Mouse (Mus musculus) left cerebral cortex, adult 9 months (tissue): ENCODE measurements around the gene Zmynd10.

Experiments
- DNase-seq, 2 experiments: peaks; one replicate each; pipeline ENCODE4 v3.0.0; 2022; ENCODE audit warnings: low spot score in 2 of 2

Zmynd10 gene

DNA sequence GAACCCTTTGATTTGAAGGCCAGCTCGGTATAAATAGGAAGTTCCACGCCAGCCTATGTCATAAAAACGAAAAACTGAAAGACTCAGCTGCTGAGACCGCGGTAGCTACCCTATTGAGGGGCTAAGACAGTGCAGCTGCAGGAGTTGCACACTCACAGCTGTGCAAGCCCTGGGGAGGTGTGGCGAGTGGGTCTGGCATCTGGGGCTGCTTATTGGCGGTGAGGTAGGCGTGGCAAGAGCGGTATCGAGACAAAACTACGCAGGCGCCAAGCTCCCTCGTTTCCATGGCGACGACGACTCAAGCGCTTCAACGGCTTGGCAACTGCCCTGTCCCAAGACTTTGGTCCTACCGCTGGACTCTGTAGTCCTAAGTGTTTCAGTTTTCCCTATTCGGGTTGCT lies at the start of gene Zmynd10:
Gene Zmynd10 (plus strand): TSS at position 273 of the 400 bp plus-strand sequence.
- peak; percentile 81 to 90 for DNase-seq

DNA sequence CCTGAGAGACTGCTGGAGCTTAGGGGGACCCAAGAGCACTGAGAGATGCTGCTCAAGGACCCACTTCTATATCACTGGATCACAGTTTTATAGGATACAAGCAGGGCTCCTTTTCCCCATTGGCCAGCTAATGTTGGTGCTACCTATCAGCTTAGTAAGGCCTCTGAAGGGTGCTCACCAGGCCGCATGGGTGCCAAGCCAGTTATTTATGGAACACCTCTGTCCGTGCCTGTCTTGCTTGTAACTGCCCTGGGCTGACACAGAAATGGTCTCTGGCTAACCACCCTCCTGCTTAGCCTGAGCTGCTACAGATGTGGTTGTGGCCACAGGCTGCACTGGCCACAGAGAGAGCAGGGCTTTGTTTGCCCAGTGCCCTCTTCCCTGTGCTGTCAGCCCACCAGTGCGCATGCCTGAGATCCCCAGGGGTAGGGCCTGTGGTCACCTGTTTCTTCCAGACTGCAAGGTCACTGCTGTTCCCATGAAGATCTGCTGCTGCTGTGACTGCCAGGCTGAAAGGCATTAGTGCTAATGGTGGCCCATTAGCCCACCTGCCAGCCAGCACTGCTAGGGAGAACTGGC lies 46.3 kb upstream of the Zmynd10 start:
- no peak for DNase-seq

DNA sequence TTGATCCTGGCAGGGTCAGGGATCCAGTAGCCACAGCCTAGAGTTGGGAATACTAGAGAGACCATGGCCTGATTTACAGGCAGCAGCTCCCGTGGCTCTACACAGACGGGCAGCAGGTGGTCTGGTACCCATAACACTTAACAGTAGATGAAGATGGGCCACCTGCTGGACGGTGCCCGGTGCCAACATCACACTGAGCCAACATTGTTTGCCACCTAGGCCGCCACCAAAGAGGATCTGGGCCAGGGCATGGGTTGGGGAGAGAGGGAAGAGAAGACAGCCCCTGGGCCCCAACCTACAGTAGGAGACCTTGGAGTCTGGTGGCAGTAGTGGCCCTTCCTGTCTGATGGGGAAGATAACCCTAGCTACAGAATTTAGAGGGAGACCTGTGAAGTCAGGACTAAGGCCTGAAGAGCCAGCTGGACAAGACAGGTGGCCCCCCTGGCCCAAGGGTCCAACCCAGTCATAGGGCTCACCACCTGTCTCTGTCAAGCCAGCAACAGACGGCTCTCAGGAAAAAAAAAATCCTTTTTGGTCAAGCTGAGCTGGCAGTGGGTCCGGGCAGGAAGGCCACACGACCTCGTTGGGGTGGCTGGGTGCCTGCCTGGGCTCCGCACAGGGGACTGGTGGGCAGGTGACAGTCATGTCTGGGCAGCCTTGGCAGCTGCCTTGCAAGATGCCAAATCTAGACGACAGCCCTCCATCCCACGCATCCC lies 44.8 kb upstream of the Zmynd10 start:
- DNase-seq: no peak

DNA sequence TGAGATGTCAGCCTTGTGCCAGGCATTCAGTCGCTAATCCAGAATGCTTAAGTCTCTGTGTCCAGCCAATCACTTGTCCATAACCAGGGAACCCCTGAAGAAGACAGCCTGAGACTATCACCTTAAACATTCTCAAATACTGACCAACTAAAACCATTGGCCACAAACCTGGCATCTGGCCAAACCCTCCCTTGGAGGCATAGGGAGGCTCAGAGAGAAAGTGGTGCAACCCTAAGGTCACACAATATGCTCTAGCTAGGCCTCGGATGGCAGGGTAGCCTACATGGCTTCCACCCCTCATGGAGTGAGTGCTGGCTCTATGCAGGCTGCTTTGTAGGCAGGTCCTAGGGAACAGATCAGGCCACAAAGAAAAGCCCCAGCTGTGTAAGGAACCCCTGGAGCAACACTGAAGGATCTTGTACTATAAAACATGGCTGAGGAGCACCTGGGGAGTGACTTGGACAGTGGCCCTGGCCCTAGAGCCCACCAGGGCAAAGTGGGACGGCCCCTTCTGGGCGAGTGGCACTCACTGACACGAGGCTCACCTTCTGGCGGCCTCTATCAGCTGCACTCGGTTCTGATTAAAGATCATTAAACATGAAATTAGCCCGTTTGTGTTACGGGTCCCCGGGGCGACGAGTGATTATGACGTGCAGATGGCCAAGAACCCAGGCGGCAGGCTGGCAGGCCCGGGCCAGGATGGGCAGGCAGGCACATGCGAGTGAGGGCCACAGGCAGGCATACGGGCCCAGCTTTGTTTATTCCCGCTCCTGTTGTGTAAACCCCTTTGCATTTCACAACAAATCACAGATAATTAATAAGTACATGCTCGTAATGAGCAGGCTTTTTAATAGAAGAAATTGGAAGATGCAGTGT lies 42.2 kb upstream of the Zmynd10 start:
- no peak for DNase-seq

DNA sequence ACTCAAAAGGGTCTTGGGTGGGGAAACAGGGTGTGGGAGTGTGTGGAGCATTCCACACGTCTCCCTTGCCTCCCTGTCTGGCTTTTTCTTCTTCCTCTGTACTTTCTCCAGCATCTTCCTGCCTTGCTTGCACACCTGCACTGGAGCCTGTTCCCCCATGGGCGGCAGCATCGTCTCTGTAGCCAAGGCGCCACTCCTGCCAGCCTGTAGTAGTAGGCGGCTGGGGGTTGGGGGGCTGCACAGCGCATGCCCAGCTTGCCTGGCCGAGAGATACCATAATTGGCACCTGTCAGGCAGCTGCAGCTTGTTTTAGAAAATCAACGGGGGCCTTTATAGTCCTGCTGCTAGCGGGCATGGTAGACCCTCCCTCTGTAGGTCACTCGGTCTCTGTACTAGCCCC lies 38.8 kb upstream of the Zmynd10 start:
- peak in 1 of 2 experiments; percentile 54 for DNase-seq

DNA sequence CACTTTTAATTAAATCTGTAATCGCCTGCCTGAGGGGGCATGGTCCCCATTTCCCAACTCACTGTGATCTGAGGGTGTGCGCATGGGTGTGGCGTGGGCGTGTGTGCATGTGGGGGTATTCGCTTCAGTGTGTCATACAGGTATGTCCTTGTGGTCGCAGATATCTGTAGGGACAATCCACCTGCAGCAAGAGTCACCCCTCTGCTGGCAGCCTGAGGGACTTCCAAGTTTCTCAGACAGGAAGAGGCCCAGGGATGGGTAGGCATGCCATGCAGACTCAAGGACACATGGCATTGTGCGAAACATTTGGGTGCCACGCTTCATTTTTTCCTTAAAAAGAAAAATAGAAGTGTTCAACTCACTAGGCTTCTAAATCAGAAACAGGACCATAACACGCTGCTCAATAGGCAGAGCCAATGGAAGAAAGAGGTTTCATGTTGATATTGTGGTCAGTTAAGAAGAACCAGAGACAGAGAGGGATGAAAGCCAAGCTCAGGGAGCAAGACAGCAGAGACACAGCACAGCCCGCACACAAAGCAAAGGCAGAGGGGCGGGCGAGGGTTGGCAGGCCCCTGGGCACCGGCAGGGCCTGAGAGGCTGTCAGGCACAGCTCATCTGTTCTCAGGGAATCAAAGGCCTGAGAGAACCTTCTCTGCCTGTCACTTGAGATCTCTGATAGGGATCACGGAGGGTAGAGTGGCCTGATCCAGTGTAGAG lies 36.6 kb upstream of the Zmynd10 start:
- DNase-seq: no peak

DNA sequence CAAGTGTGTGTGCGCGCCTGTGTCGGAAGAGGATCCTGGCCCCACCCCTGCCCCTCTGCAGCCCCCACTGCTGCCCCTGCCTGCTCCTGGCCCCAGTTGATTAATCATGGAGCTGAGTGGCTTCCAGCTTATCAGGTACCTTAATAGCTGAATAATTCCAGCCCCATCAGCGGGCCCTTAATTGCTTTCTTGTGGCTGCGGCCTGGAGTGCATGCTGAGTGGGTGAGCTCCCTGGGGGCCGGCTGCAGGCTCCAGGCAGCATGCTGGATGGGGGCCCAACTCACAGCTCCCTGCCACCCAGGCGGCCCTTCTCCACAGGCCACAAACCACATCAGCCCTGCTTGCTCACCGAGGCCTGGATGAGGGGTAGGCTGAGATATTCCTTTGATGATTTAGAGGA lies 35.7 kb upstream of the Zmynd10 start:
- DNase-seq: no peak

DNA sequence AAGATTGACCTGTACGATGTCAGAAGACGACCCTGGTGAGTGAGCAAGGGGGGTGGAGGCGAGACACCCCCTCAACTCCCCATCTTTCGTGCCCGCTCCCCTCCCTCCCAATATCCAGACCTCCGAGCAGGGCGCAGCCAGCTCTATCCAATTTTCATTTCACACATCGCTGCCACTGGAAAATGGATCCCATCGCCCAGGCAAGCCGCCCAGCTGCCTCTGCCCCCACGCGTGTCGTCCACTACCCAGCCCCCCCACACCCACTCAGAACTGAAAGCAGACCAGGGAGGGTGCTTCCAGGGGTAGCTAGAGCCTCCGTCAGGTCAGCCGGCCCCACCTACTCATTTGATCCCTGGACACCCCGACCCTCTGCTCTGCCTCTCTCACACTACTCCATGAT lies 34.8 kb upstream of the Zmynd10 start:
- DNase-seq: no peak

DNA sequence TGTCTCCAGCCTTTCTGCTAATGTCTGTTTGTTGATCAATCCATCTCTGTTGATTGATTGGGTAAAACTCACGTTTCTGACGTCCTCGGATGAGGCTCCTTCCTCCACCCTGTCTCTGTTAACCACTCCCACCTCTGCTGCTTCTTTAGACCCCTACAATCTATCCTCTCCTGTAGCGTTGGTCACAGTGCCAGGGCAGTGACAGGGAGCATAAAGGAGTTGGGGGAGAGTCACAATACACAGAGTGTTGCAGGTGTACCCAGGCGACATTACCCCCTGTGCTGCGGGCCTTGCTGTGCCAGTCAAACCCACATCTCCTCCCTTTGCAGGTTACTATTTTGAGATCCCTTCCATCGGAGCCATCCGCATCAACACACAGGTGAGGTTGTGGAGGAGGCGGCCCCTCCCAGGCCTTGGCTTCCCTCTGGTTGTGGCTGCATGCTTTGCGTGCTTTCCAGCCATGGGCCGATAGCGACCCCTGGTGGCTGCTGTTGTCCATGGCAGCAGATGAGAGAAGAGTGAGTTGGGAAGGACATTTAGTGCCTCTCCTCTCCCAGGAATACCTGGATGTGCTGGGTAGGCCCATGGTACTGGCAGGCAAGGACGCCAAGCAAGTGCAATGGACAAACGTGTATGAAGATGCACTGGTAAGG lies 32.7 kb upstream of the Zmynd10 start:
- peak in 1 of 2 experiments; percentile 87 for DNase-seq

DNA sequence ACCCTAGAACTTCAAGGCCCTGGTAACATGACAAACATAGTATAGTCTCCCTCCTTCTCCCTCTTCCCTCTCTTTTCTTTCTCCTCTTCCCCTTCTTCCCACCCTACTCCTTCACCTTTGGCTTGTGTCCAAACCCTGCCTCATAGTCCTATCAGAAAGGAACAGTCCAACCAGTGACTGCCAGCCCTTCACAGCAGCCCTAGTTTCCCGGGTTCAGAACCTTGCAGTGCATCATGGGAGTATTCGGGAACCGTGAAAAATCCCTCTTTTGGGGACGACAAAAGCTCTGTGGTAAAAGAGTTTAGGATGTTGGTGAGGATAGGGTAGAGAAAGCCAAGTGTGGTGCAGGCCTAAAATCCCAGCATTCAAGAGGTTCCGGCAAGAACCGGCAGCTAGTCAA lies 26.8 kb upstream of the Zmynd10 start:
- DNase-seq: no peak

DNA sequence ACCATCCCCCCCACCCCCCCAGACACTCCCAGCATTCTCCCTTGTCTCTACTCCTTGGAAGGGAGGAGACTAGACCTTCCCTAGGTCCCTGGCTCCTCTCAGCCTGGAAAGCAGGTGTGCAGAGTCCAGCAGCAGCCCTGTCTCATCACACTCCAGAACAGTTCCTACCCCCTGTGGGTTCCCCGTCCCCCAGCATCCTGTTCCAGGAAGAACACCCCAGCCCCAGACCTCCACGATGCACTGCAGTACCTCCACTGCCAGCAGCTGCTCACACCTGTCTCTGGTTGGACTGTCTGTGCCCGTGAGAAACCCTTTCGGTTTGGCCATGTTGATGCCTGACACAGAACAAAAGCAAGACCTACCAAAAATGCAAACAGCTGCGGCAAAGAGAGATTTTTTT lies 25.9 kb upstream of the Zmynd10 start:
- DNase-seq: no peak

DNA sequence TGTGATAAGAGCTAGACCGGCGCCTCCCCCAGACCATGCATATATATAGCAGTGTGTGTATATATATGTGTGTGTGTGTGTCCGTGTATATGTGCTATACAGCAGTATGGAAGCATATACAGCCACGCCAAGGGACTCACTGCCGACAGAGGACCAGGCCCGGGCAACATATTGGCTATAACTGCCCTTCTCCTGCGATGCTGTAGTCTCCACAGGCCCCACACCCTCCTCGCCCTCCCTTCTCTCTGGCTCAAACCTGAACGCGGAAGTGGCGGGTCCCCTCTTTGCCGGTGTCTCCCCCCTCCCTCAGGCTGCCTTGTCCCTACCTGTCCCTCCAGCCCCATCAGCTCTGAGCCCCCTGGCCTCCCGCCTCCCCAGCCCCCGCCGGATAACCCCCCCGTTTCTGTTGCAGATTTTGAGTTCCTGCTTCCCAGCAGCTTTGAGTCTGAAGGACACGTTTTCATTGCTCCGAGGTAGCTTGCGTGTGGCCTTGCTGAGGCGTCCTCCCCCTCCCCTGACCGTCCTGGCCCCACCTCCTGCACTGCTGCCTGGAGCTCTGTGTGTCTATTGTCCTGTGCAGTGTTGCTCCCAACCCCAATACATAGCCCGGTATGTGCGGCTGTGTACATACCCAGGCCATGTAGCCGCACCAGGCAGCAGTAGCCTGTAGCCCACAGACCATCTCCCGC lies 25.2 kb upstream of the Zmynd10 start:
- no peak for DNase-seq

DNA sequence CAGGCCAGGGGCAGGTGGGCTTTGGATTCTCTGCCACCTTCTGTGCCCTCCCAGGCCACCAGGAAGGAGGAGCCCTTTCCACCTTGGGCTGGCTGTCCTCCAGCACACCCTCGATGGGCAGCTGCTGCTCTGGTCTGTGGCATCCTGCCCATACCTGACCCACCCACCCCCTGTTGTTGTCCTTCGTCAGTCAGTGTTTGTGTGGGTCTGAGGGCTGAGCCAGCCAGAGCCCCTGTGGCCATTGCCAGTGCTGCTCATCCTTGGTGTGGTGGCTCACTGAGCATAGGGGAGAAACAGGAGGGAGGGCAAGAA lies 24.7 kb upstream of the Zmynd10 start:
- no peak for DNase-seq

DNA sequence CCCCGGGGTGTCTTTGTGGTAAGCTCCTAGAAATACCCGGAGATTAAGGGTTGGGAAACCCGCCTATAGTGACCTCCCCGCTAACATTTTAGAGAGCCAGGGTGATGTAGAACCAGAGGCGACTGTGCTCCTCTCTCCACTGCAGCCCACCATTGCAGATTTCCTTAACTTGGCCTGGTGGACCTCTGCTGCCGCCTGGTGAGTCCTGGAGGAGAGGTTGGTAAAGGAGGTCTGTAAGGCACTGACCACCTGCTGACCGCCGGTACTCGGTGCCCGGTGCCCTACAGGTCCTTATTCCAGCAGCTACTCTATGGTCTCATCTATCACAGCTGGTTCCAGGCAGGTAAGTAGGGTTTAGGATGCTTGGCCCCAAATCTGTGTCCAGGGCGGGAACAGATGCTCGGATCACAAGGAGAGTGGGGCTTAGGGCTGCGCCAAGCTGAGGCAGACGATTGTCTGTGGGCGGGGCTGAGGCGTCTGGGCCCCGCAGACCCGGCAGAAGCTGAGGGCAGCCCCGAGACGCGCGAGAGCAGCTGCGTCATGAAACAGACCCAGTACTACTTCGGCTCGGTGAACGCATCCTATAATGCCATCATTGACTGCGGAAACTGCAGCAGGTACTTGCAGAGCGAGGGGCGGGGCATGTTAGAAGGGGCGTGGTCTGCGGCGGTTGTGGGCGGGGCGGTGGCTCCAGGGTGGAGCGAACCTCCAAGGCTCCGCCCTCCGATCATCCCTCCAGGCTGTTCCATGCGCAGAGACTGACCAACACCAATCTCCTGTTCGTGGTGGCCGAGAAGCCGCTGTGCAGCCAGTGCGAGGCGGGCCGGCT lies 20.7 kb upstream of the Zmynd10 start:
- DNase-seq: peak in 1 of 2 experiments; percentile 78

DNA sequence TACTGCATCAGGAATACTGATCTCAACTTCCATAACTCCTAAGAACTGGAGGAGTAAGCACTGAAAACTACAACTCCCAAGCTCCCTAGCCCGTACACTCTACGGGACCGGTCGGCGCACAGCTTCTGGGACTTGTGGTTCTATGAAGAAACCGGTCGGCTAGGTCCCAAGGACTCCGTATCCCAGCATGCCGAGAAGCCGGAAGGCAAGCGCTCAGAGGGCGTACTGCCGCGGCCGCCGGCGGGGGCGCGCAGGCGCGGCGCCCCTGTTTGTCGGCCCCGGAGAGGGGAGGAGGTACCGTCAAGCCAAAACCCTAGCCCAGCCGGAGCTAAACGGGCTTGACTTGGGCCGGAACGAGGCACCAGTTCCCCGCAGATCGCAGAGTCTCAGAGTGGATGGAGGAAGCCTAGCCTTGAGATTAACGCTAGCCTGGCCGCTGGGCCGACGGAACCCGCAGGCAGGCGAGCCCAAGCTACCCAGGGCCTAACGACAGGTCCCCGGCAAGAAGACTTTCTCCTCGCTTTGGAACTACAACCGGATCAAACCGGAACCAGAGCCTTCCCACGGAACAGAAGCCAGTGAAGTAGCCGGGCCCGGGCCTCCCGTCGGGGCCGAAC lies 13.2 kb upstream of the Zmynd10 start, which contains the start of gene Tmem115:
Gene Tmem115 (plus strand): TSS at position 155 of the 617 bp plus-strand sequence.
- DNase-seq: peak; percentile 94 to 96

DNA sequence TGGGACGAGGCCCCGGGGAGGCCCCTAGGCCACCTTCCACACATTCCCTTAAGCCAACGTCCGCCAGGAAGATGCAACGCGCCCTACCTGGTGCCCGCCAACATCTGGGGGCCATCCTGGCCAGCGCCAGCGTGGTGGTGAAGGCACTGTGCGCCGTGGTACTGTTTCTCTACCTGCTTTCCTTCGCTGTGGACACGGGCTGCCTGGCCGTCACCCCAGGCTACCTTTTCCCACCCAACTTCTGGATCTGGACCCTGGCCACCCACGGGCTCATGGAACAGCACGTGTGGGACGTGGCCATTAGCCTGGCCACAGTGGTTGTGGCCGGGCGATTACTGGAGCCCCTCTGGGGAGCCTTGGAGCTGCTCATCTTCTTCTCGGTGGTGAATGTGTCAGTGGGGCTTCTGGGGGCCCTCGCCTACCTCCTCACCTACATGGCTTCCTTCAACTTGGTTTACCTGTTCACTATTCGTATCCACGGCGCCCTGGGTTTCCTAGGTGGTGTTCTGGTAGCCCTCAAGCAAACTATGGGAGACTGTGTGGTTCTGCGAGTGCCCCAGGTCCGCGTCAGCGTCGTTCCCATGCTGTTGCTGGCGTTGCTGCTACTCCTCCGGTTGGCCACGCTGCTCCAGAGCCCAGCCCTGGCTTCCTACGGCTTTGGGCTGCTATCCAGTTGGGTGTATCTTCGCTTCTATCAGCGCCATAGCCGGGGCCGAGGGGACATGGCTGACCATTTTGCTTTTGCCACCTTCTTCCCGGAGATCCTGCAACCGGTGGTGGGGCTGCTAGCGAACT lies 12.5 kb upstream of the Zmynd10 start:
- DNase-seq: no peak

DNA sequence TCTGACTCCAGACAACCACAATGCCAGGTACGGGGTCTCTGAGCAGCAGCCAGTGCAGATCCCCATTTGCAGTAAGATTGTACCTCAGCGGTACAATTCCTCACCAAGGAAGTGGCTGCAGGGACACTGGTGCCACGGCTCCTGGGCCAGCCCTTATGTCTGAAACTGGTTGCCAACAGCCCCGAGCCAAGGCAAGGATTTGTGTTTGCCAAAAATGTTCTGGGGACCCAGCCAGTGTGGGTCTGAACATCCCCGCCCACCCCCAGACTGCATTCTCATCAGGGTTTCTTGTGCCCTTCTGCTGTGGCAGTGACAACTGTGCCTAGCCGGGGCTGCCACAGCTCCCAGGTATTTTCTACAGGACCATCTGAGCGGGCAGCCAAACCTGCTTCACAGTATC lies 8.9 kb upstream of the Zmynd10 start:
- no peak for DNase-seq

DNA sequence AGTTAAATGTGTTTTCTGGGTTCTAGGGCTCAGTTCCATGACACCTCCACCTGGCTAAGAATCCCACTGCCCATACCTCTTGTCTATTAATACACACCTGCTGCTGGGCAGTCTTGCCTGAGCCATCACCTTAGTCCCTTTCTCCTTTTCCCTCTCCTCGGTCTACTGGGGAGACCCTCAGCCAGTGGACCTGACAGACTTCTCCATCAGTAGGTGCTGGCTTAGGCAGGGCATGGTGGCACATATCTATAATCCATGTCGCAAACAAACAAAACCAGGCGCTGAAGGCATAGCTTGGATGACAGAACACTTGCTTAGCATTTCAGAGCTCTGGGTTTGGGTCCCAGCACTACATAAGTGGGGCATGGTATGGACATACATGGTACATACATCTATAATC lies 8.4 kb upstream of the Zmynd10 start:
- DNase-seq: no peak

DNA sequence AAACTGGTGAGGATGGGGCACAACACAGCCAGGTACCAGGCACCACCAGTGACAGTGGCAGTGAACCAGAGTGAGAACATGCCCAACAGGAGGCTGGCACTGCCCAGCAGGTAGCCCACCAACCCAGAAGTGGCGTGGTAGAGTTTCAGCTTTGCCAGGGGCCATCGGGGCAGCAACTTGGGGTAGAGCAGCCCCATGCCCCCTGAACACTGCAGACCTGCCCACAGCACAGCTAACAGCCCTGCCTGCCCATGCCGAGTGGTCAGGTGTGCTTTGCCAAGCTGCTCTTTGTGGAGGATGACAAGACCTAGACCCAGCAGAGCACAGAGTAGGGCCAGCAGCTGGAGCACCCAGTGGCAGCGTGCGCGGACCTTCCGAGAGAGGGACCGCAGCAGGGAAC lies 7.2 kb upstream of the Zmynd10 start:
- no peak for DNase-seq
